Mouse (Mus musculus) liver, postnatal 0 days (tissue): ENCODE measurements around the gene Magoh.

ENCODE experiments used
- CTCF ChIP-seq: sonication (generic); IDR thresholded peaks from 2 replicates; pipeline ENCODE4 v1.5.1; 2016; ENCODE audit warnings: antibody characterized with exemption, low read depth
- EP300 ChIP-seq: IDR thresholded peaks from 2 replicates; pipeline ENCODE4 v1.6.1; 2016; ENCODE audit warnings: antibody characterized with exemption, low read depth, mild to moderate bottlenecking

GRCm38 (mm10) chr4:107833525-107833924, 46.0 kb upstream of the Magoh start:
- TF ChIP-seq CTCF (no peak), EP300 (no peak)
